ENCODE assay signal across 26 mouse cellular contexts in genomic region chr13:36309160-36309559, GRCm38 (mm10).
DNase-seq lines count a peak whose midpoint lies in the region; ATAC-seq and TF ChIP-seq lines count a peak whose summit lies in the region.
"Had no signal": no experiment of that assay in that cellular context is flagged by ENCODE, and none has a peak within 500 bp of the region (broad histone marks: within the 10 kb centered on the region; RNA-seq: fewer than 3 reads in every experiment).

No protein-coding gene starts in this region.

- intact Hi-C loops in heart, postnatal 25 days (cut with DNase I): no loop called here

- peak; percentile 72; the same call in 1 of the 2 replicates for ATAC-seq in embryonic facial prominence, embryonic 14.5 days (ENCODE audit: low read depth)
- peak; percentile 36 for ATAC-seq in heart, postnatal 0 days (ENCODE audit: insufficient read depth, low read depth)
- 0 out of 2 replicates have a peak, but pooled peaks have one; percentile 12 for ATAC-seq in lung, postnatal 0 days
- no peak for ATAC-seq in liver, embryonic 11.5 days (replicated peaks; ENCODE audit: low FRiP score)
- ATAC-seq: forebrain, embryonic 13.5 days; hindbrain, embryonic 16.5 days had no signal

- H3K79me2 ChIP-seq in myocyte (ENCODE audit: control insufficient read depth, insufficient read depth): no peaks in the 10 kb centered on the region

- H3ac ChIP-seq in myocyte (ENCODE audit: control insufficient read depth, insufficient read length): no peak overlapping the region

- no peak for TF ChIP-seq POLR2A in myocyte (IDR thresholded peaks at IDR 0.05; ENCODE audit: insufficient read length, low read depth)

- no peak overlapping the region for H3K4me2 ChIP-seq in embryonic facial prominence, embryonic 14.5 days (ENCODE audit: low read depth, low read length)
- H3K4me2 ChIP-seq in heart, postnatal 0 days (ENCODE audit: low read depth, low read length): no peak overlapping the region
- no peak overlapping the region for H3K4me2 ChIP-seq in lung, postnatal 0 days (replicated peaks; ENCODE audit: low read depth, low read length)
- H3K4me2 ChIP-seq in myocyte (ENCODE audit: low read depth): peak overlapping the region; percentile 52
- H3K4me2 ChIP-seq in liver, embryonic 11.5 days: no peak overlapping the region
- H3K4me2 ChIP-seq: embryonic facial prominence, embryonic 15.5 days; forebrain, embryonic 13.5 days; heart, embryonic 15.5 days; liver, embryonic 15.5 days; lung, embryonic 14.5 days; midbrain, embryonic 11.5 days; neural tube, embryonic 13.5 days had no signal

- H3K27me3 ChIP-seq in embryonic facial prominence, embryonic 14.5 days (replicated peaks; ENCODE audit: control insufficient read depth, insufficient read depth, low read length): no peaks in the 10 kb centered on the region
- no peaks in the 10 kb centered on the region for H3K27me3 ChIP-seq in embryonic facial prominence, embryonic 10.5 days (replicated peaks; ENCODE audit: low read depth, poor library complexity, severe bottlenecking)
- no peaks in the 10 kb centered on the region for H3K27me3 ChIP-seq in heart, postnatal 0 days (ENCODE audit: control insufficient read depth, insufficient read depth, low read length)
- H3K27me3 ChIP-seq in lung, postnatal 0 days (replicated peaks; ENCODE audit: insufficient read depth, low read length): no peaks in the 10 kb centered on the region
- no peaks in the 10 kb centered on the region for H3K27me3 ChIP-seq in myocyte (ENCODE audit: control insufficient read depth, insufficient read depth, insufficient read length)
- no peaks in the 10 kb centered on the region for H3K27me3 ChIP-seq in liver, embryonic 11.5 days (replicated peaks; ENCODE audit: control insufficient read depth, insufficient read depth, low read length)
- H3K27me3 ChIP-seq: CH12.LX; embryonic facial prominence, embryonic 15.5 days; forebrain, embryonic 13.5 days; heart, embryonic 15.5 days; liver, embryonic 15.5 days; neural tube, embryonic 13.5 days had no signal

- H3K27ac ChIP-seq in embryonic facial prominence, embryonic 14.5 days (replicated peaks; ENCODE audit: low read depth, low read length): no peak overlapping the region
- no peak overlapping the region for H3K27ac ChIP-seq in embryonic facial prominence, embryonic 10.5 days (replicated peaks)
- no peak overlapping the region for H3K27ac ChIP-seq in heart, postnatal 0 days (ENCODE audit: low read depth)
- H3K27ac ChIP-seq in lung, postnatal 0 days (ENCODE audit: low read length): no peak overlapping the region
- no peak overlapping the region for H3K27ac ChIP-seq in liver, embryonic 11.5 days (ENCODE audit: low read depth, low read length)
- H3K27ac ChIP-seq: embryonic facial prominence, embryonic 15.5 days; forebrain, embryonic 13.5 days; heart, embryonic 10.5 days; heart, embryonic 15.5 days; left cerebral cortex, adult 2 months; liver, embryonic 15.5 days; neural tube, embryonic 13.5 days had no signal

- peak; percentile 51 for DNase-seq in embryonic facial prominence, embryonic 14.5 days (ENCODE audit: low spot score)
- no peak for DNase-seq in embryonic facial prominence, embryonic 10.5 days (ENCODE audit: low spot score)
- DNase-seq in heart, postnatal 0 days (ENCODE audit: low spot score): no peak
- no peak for DNase-seq in heart, postnatal 25 days (ENCODE audit: low spot score)
- no peak for DNase-seq in lung, postnatal 0 days (ENCODE audit: low spot score)
- DNase-seq in lung, postnatal 4 days: no peak
- DNase-seq in liver, embryonic 11.5 days (ENCODE audit: low spot score): no peak
- DNase-seq: adrenal gland, postnatal 10 days; cerebellum, adult 8-10 months; kidney, adult 11 months; kidney, postnatal 14 days; liver; lung, embryonic 14.5 days; right cerebral cortex, postnatal 4 days; thymus, postnatal 14 days had no signal

- WGBS in embryonic facial prominence, embryonic 14.5 days: 60% methylated on average over 1 of the region's 1 CpGs
- 82% methylated on average over 1 of the region's 1 CpGs for WGBS in embryonic facial prominence, embryonic 10.5 days
- WGBS in heart, postnatal 0 days: 76% methylated on average over 1 of the region's 1 CpGs
- 54% methylated on average over 1 of the region's 1 CpGs for WGBS in lung, postnatal 0 days
- WGBS in liver, embryonic 11.5 days: 86% methylated on average over 1 of the region's 1 CpGs

- no peaks in the 10 kb centered on the region for H3K4me1 ChIP-seq in embryonic facial prominence, embryonic 14.5 days (ENCODE audit: control insufficient read depth, insufficient read depth, low read length)
- H3K4me1 ChIP-seq in embryonic facial prominence, embryonic 10.5 days: no peaks in the 10 kb centered on the region; the same call in 1 of the 2 replicates
- H3K4me1 ChIP-seq in heart, postnatal 0 days (ENCODE audit: control insufficient read depth, insufficient read depth): 0 out of 2 replicates have a peak, but pooled peaks cover 9% of the 10 kb centered on the region
- H3K4me1 ChIP-seq in lung, postnatal 0 days (ENCODE audit: insufficient read depth, low read depth, low read length): no peaks in the 10 kb centered on the region
- no peaks in the 10 kb centered on the region for H3K4me1 ChIP-seq in liver, embryonic 11.5 days (replicated peaks; ENCODE audit: control insufficient read depth, insufficient read depth, low read length)
- H3K4me1 ChIP-seq: embryonic facial prominence, embryonic 15.5 days; heart, embryonic 10.5 days; heart, embryonic 15.5 days; liver, embryonic 15.5 days had no signal

- no peaks in the 10 kb centered on the region for H3K36me3 ChIP-seq in embryonic facial prominence, embryonic 14.5 days (ENCODE audit: control insufficient read depth, insufficient read depth, low read length)
- no peaks in the 10 kb centered on the region for H3K36me3 ChIP-seq in embryonic facial prominence, embryonic 10.5 days (replicated peaks)
- H3K36me3 ChIP-seq in heart, postnatal 0 days (replicated peaks; ENCODE audit: control insufficient read depth, insufficient read depth, low read length): no peaks in the 10 kb centered on the region
- no peaks in the 10 kb centered on the region for H3K36me3 ChIP-seq in lung, postnatal 0 days (ENCODE audit: insufficient read depth, low read length)
- no peaks in the 10 kb centered on the region for H3K36me3 ChIP-seq in myocyte (ENCODE audit: control insufficient read depth, insufficient read depth)
- no peaks in the 10 kb centered on the region for H3K36me3 ChIP-seq in liver, embryonic 11.5 days (ENCODE audit: control insufficient read depth, insufficient read depth, low read length)
- H3K36me3 ChIP-seq: embryonic facial prominence, embryonic 15.5 days; heart, embryonic 10.5 days; heart, embryonic 15.5 days; liver, embryonic 15.5 days; neural tube, embryonic 13.5 days had no signal

- TF ChIP-seq CTCF in heart, postnatal 0 days (IDR thresholded peaks at IDR 0.05; ENCODE audit: low read depth): no peak
- no peak for TF ChIP-seq CTCF in lung, postnatal 0 days (IDR thresholded peaks at IDR 0.05)

- H3K9ac ChIP-seq in embryonic facial prominence, embryonic 14.5 days (ENCODE audit: low read depth, low read length): no peak overlapping the region
- H3K9ac ChIP-seq in heart, postnatal 0 days (replicated peaks; ENCODE audit: low read depth, low read length): no peak overlapping the region
- H3K9ac ChIP-seq in lung, postnatal 0 days (replicated peaks; ENCODE audit: low read depth): no peak overlapping the region
- no peak overlapping the region for H3K9ac ChIP-seq in liver, embryonic 11.5 days (ENCODE audit: low read depth, low read length)
- H3K9ac ChIP-seq: embryonic facial prominence, embryonic 15.5 days; forebrain, embryonic 13.5 days; heart, embryonic 15.5 days; liver, embryonic 15.5 days; lung, embryonic 14.5 days; neural tube, embryonic 13.5 days had no signal

- no peak overlapping the region for H3K4me3 ChIP-seq in embryonic facial prominence, embryonic 14.5 days (ENCODE audit: low read depth, low read length)
- no peak overlapping the region for H3K4me3 ChIP-seq in embryonic facial prominence, embryonic 10.5 days
- H3K4me3 ChIP-seq in heart, postnatal 0 days (ENCODE audit: low read depth, low read length): no peak overlapping the region
- no peak overlapping the region for H3K4me3 ChIP-seq in lung, postnatal 0 days (ENCODE audit: low read depth, low read length)
- no peak overlapping the region for H3K4me3 ChIP-seq in myocyte
- no peak overlapping the region for H3K4me3 ChIP-seq in liver, embryonic 11.5 days (ENCODE audit: low read depth, low read length)
- H3K4me3 ChIP-seq: embryonic facial prominence, embryonic 15.5 days; forebrain, embryonic 13.5 days; heart, embryonic 10.5 days; heart, embryonic 15.5 days; left cerebral cortex, adult 2 months; liver, embryonic 15.5 days; neural tube, embryonic 13.5 days had no signal

- no peak for TF ChIP-seq EP300 in heart, postnatal 0 days (IDR thresholded peaks at IDR 0.05; ENCODE audit: low read depth)
- TF ChIP-seq EP300 in lung, postnatal 0 days (IDR thresholded peaks at IDR 0.05): no peak

- no peaks in the 10 kb centered on the region for H3K9me3 ChIP-seq in embryonic facial prominence, embryonic 14.5 days (ENCODE audit: control insufficient read depth, low read length)
- no peaks in the 10 kb centered on the region for H3K9me3 ChIP-seq in embryonic facial prominence, embryonic 10.5 days
- H3K9me3 ChIP-seq in heart, postnatal 0 days (replicated peaks; ENCODE audit: control insufficient read depth, low read length): no peaks in the 10 kb centered on the region
- H3K9me3 ChIP-seq in lung, postnatal 0 days (ENCODE audit: low read length): no peaks in the 10 kb centered on the region
- no peaks in the 10 kb centered on the region for H3K9me3 ChIP-seq in liver, embryonic 11.5 days (ENCODE audit: control insufficient read depth, low read length)
- H3K9me3 ChIP-seq: embryonic facial prominence, embryonic 15.5 days; forebrain, embryonic 13.5 days; heart, embryonic 10.5 days; heart, embryonic 15.5 days; liver, embryonic 15.5 days; neural tube, embryonic 13.5 days had no signal

TF ChIP-seq in myocyte, 11 proteins besides CTCF, POLR2A, EP300 and RAD21:
- TF ChIP-seq MYOD1 (IDR thresholded peaks at IDR 0.05; ENCODE audit: control insufficient read depth in 1 of 3, insufficient read length in 2 of 3, low read depth in 2 of 3): peak; percentile 68 to 87 (median 87)
- TF ChIP-seq MAX (IDR thresholded peaks at IDR 0.05; ENCODE audit: low read depth): no peak
- peak in 1 of 3 experiments; percentile 83 for TF ChIP-seq MYOG (IDR thresholded peaks at IDR 0.05; ENCODE audit: control insufficient read depth in 1 of 3, insufficient read depth in 1 of 3, insufficient read length in 2 of 3, low read depth in 2 of 3)
- TF ChIP-seq SRF (IDR thresholded peaks at IDR 0.05; ENCODE audit: control insufficient read depth, insufficient read length, low read depth): no peak
- peak; percentile 24 for TF ChIP-seq TCF3 (IDR thresholded peaks at IDR 0.05; ENCODE audit: insufficient read length, low read depth)
- TF ChIP-seq TCF12 (IDR thresholded peaks at IDR 0.05; ENCODE audit: insufficient read depth, poor library complexity, severe bottlenecking): peak; percentile 74
- no peak for TF ChIP-seq E2F4 (IDR thresholded peaks at IDR 0.05; ENCODE audit: insufficient read depth)
